Mouse (Mus musculus) kidney, adult 9 months (tissue): ENCODE data around the gene Dnajc21.

Experiments
- DNase-seq: peaks from one replicate; pipeline ENCODE4 v3.0.0; 2022

Gene Dnajc21

GRCm38 (mm10) chr15:10436893-10437292 lies 33.4 kb downstream of the Dnajc21 start:
- no peak for DNase-seq

DNA sequence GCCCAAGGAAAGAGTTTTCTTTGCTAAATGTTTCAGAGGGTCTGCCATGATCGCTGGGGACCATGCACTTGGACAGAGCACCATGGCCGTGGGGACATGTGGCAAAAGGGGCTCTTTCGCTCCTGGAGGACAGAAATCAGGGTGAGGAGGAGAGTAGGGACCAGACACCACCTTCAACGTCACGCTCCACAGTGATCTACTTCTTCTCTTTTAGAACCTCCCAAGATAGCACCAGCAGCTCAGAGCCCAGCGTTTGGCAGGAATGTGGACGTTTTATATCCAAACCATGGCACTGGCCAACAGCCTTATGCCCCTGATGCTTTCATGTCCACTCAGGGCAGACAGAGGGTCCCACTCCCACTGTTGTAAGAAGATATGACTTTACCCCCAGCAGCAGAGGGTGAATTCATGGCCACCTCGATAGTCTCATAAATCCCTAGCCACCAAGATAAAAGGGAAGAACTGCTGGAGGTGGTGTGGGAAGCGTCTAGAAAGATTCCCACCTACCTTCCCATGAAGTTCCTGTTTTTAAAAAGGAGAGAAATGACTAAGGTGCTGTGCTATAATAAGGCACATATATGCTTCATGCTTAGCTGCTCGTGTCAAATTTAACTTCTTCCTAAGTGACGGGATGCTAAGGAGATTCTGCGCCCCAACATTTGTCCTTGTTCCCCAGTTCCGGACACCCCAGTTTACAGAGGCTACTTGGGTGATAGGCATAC lies 43.6 kb downstream of the Dnajc21 start:
- no peak for DNase-seq

- no peak for DNase-seq
Observed at GRCm38 (mm10) chr15:10426124-10426523, 44.2 kb downstream of the Dnajc21 start.

DNA sequence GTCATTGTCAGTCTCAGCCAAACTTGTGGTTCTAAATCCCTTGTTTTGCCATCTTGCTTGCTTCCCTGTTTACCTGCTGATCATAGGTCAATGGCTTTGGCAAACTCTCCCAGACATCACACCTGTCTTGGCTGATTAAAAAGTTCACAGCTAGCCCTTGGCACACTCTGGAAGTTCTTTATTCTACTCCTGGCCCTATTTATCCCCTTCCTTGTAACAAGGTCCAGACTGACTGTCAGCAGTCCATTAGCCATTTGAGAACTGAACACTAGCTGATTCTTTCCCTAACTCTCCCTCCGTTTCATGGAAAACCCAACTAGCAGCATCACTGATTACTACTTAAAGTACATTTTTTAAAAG lies 48.6 kb downstream of the Dnajc21 start:
- no peak for DNase-seq

DNA sequence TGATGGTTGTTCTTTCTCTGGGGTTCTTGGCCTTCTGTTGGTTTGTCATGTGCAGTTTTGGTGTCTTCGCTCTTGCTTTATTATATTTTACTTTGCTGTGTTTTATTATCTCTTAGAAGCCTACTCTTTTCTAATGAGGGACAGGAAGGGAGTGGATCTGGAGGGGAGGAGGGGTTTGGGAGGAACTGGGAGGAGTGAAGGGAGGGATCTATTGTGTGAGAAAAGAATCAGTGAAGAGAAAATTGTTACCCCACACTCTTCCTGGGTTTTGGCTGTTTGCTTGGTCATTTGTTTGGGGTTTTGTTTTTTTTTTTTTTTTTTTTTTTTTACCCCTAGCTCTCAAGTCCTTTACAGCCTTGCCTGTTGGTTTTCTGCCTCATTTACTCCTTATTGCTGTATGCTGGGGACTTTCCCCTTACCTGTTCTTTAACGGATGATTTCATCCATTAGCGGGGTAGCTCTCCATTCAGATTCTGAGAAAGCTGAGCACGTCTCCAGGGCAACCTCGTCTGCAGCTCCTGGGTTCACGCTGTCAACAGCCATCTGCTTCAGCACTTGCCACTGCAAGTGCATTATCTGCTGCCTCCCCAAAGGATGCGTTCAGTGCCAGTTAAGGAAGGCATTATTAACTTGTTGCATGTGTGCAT lies 49.1 kb downstream of the Dnajc21 start:
- no peak for DNase-seq

GRCm38 (mm10) chr15:10413656-10414055 lies 56.7 kb downstream of the Dnajc21 start:
- no peak for DNase-seq

DNA sequence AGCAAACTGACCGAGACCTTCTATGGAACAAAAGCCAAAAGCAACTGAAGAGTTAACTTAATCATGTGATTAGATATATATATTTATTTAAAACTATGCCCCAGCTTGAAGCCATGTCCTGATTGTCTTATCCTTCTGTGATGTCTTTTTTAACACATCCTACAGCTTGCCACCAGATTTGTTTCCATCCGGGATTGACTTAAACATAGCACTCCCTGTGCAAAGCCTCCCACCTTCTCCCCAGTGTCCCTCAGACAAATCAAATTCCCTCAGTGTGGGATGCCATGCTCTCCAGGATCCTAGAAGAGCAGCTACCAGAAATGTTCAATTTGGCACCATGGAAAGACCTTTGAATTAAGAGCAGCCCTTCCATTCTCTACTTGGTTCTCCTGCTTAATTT lies 59.4 kb downstream of the Dnajc21 start:
- DNase-seq, result no peak

GRCm38 (mm10) chr15:10409842-10410241 lies 60.5 kb downstream of the Dnajc21 start:
- no peak for DNase-seq

GRCm38 (mm10) chr15:10400415-10400814 lies 69.9 kb downstream of the Dnajc21 start:
- peak; percentile 83 for DNase-seq

DNA sequence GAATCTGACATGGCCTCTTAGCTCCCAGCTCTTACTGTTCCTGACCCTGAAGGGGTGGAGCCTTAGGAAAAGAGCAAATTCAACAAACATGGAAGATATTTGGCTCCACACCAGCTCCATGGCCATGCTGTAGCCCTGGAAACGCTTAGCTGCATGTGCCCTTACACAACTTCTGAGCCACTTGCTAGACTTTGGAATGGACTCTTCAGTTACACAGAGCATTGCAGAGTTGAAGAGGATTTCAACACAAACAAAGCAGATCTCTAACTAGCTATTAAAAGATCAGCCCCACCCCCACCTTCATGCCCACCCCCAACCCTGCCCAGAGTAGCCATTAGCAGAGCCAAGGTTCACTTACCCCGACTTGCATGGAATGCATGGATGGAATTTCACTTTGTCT lies 70.5 kb downstream of the Dnajc21 start:
- peak; percentile 95 for DNase-seq
